Mouse (Mus musculus) C2C12 (cell line): Measurements from ENCODE around the gene Cald1.

ENCODE experiments used
- CTCF ChIP-seq: IDR thresholded peaks from one replicate; pipeline ENCODE4 v1.5.1; 2011; ENCODE audit not compliant: control insufficient read depth, insufficient read depth, insufficient read length
- MAX ChIP-seq: IDR thresholded peaks from one replicate; pipeline ENCODE4 v1.6.1; 2011; ENCODE audit warnings: mild to moderate bottlenecking, control low read depth
- MYOD1 ChIP-seq: IDR thresholded peaks from one replicate; pipeline ENCODE4 v1.6.1; 2011; ENCODE audit warnings: low read depth; ENCODE audit not compliant: control insufficient read depth, insufficient read length
- USF1 ChIP-seq: IDR thresholded peaks from one replicate; pipeline ENCODE4 v1.6.1; 2011; ENCODE audit warnings: low read depth, mild to moderate bottlenecking, control low read depth, moderate library complexity

DNA sequence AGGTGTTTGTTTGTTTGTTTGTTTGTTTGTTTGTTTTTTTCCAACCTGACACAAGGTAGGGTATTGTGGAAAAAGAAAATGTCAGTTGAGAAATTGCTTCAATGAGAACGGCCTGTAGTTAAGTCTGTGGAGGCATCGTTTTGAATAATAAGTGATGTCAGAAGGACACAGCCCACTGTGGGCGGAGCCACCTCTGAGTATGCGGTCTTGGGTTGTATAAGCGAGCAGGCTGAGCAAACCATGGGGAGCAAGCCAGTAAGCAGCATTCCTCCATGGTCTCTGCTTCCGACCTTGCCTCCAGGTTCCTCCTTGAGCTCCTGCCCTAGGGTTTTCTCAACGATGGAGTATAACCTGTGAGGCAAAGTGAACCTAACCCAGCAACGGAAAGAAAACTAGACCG is 7.6 kb upstream of the Cald1 start:
- TF ChIP-seq CTCF: no peak
- TF ChIP-seq MYOD1: no peak
- TF ChIP-seq MAX: no peak
- no peak for TF ChIP-seq USF1
